Mouse (Mus musculus): ENCODE results near the gene Krr1. TPM values are rescaled to one million over a fixed set of nuclear protein-coding genes. Genes with fewer than 3 reads are reported as not detected.
"Not testable (repeated sequence)": the region's sequence is repeated elsewhere in the genome, so short reads cannot be mapped to it uniquely, and the experiment has no call there.

Gene Krr1
- total RNA-seq, 2 experiments from 2014 or later = 38.1 to 38.6 TPM

DNA sequence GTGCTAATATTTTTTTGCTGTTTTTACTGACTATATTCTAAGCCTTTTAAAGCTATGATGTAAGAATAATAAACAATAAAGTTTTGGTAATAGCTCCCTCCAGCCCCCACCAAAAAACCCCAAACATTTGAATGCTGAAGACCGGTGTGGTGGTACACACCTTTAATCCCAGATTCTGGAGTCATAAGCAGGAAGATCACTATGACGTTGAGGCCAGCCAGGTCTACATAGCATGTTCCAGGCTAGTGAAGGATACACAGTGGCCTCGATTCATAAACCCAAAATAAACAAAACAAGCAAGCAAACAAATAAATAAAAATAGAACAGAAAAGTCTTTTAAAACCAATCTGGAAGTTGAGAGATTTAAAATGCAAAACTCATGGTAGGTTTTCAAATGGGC lies 535 bp upstream of the Krr1 start:
- DNase-seq (ENCODE audit: extremely low spot score in 1 of 2, low spot score in 1 of 2) = no peak

DNA sequence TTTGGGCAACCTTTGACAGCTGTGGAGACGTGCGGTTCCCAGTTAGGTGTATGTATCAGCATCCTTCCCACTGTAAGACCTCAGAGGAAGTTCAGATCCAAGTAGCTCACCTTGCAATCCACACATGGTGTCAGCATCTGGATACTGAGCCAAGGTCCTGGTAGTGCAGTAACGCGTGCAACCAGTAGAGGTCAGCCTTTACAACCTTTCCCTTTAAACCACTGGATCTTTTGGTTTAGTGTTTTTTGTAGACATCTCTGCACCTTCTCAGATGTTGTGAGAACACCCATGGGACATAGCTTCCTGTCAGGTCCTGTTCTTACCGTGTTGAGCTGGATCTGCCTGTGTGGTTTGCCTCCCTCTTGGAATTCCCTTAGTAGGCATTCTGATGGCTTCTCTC lies 5.1 kb downstream of the Krr1 start:
- peak; percentile 26 to 64 for DNase-seq (ENCODE audit: extremely low spot score in 1 of 2, low spot score in 1 of 2)

DNA sequence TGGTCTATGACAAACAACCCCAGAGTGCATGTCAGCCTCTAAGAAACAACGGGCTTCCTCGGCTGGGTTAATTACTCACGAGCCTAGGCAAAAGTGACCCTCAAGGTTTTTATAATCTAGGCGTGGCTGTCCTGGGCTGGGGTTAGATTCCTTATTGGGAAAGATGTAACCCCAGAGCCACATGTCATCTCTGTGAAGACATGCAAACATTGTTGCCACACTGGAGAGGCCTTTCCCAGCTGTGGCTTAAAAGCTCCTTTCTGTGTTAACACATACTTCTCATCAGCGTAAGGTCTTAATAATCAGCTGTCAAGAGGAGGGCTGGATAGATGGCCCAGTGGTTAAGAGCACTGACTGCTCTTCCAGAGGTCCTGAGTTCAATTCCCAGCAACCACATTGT lies 10.6 kb downstream of the Krr1 start:
- DNase-seq (ENCODE audit: extremely low spot score in 1 of 2, low spot score in 1 of 2) = no peak

DNA sequence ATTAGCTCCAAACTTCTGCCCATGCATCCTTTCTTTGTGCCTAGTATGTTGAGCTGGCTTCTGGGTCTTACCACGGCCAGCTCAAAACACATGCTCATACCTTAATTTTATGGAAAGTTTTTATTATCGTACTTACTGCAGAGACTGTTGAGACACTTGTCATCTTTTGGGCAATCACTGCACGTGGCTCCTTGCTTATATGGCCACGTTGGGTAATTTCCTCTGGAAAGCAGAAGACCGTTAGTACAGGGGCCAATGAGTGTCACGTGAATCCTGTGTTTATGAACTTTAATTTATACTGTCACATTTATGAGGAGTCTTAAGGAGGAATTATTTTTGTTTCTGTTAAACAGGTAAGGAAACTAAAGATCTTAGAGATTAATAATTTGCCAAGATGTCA lies 14.0 kb downstream of the Krr1 start:
- DNase-seq (ENCODE audit: extremely low spot score in 1 of 2, low spot score in 1 of 2) = no peak

DNA sequence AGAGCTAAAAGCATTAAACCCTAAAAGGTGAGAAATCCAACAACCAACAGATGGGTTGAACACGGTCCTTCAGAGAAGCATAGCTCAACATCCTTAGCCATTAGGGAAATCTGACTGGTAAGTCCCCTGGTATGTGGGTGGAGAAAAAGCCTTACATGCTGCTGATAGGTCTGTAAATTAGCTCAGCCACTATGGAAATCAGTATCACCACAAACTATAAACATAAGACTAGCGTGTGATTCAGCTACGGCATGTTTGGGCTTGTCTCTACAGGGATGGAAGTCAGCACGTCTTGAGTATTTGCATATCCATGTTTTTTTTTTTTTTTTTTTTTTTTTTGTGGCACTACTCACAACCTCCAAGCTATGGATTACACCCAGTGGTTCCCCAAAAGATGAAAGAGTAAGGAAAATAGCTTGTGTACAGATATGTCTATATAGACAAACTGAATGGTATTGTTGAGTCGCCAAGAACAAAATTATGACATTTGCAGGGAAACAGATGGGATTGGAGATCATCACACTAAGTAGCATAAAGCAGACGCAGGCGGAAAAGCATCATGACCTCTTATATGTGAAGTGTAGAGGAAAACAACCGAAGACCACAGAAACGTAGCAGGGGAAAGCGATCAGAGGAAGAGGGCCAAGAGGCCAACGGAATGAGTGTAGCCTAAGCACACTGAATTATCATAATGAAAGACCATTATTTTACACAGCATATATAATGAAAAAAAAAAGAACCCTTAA lies 23.5 kb downstream of the Krr1 start:
- no peak for DNase-seq (ENCODE audit: extremely low spot score in 1 of 2, low spot score in 1 of 2)

DNA sequence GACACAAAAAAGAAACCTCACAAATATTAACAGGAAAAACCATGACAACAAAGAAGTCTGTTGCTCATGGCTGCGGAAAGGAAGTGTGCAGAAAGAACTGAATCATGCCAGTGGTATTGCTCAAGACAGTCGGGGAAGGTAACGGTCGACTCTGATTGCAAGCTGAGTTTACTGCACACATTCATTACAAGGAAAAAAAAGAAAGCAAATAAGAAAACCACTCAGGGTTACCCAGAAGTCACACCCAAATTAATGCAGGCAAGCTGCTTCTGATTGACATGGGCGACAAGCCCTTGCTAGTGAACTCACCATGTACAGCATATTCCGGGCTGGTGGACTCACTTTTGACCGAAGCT lies 24.1 kb downstream of the Krr1 start:
- DNase-seq (ENCODE audit: extremely low spot score in 1 of 2, low spot score in 1 of 2) = no peak

DNA sequence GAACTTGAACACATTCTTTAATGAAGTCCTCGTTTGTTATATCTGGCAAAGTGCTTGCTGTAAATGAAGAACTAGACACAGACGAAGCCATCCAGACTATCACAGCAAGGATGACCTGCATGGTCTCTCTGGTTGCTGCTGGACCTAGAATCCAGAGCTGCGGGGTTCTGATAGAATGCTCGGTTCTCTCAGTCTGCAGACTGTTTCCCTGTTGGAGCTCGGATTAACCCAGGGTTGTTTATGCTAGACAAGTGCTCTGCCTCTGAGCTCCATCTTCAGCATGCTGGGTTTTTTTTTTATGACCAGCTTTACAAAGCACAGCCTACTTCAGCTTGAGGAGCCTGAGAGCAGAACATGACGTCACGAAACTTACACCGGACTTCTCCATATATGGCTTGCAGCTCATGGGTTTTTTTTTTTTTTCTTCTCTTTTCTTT lies 24.5 kb downstream of the Krr1 start:
- no peak for DNase-seq (ENCODE audit: extremely low spot score in 1 of 2, low spot score in 1 of 2)

DNA sequence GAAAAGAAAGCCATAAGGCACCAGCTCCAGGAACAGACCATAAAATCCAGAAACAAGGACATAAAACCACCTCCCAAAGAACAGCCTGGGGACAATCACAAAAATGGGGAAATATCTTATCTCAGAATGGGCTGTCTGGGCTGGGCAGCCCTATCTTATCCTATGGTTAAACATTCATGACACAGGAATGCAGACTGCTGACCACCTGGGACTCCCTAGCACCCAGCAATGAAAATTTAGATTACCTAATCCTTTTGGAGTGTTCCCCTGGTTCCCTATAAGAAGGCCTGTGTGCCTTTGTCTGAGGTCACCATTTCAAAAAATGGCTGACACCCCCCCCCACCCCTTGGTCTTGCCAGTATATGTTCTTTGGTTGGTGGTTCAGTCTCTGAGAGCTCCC lies 25.2 kb downstream of the Krr1 start:
- no peak for DNase-seq (ENCODE audit: extremely low spot score in 1 of 2, low spot score in 1 of 2)

DNA sequence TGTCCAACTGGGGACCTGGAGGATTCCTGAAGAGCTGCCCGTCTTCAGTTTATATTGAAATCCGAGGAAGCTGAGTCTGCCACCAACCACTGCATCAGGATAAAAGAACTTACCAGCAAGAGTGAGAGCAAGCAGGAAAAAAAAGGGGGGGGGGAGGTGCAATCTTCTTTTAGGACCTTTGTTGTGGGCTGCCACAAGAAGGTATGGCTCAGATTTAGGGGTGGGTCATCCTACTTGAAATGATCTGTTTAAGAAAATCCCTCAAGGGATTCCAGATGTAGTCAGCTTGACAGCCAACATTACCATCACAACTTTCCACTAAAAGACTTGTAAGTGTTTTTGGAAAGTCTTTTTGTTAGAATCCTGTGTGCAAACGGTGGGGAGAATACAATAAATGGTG lies 27.3 kb downstream of the Krr1 start:
- DNase-seq (ENCODE audit: extremely low spot score in 1 of 2, low spot score in 1 of 2) = no peak

DNA sequence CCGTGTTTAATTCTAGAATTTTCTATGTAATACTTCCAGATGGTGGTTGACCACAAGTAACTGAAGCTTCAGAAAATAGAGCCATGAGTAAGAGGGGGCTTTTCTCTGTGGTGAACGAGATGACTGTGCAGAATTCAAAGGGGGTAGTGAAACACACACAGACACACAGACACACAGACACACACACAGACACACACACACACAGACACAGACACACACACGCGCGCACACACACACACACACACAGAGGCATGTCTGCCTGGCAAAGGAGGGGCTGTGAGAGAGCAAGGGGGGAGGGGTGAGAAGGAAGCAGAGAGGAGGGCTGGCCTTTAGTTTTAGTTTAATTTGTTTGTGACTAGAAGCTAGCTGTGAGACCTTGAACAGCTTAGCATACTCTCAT lies 28.1 kb downstream of the Krr1 start:
- no peak for DNase-seq (ENCODE audit: extremely low spot score in 1 of 2, low spot score in 1 of 2)

DNA sequence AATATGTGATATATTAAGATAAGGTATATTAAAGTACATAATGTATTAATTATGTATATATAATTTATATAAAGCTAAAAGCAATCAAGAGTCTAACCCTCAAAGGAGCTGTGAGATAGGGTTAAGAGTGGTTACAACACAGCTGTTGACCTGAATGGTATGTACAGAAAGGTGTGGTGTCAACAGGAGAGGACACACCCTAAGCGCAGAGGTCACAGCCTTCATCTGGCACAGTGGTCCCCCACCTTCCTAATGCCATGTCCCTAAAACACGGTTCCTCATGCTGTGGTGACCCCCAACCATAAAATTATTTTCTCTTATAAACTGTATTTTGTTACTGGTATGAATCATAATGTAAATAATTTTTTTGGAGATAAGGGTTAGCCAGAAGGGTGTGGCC lies 28.9 kb downstream of the Krr1 start:
- no peak for DNase-seq (ENCODE audit: extremely low spot score in 1 of 2, low spot score in 1 of 2)

DNA sequence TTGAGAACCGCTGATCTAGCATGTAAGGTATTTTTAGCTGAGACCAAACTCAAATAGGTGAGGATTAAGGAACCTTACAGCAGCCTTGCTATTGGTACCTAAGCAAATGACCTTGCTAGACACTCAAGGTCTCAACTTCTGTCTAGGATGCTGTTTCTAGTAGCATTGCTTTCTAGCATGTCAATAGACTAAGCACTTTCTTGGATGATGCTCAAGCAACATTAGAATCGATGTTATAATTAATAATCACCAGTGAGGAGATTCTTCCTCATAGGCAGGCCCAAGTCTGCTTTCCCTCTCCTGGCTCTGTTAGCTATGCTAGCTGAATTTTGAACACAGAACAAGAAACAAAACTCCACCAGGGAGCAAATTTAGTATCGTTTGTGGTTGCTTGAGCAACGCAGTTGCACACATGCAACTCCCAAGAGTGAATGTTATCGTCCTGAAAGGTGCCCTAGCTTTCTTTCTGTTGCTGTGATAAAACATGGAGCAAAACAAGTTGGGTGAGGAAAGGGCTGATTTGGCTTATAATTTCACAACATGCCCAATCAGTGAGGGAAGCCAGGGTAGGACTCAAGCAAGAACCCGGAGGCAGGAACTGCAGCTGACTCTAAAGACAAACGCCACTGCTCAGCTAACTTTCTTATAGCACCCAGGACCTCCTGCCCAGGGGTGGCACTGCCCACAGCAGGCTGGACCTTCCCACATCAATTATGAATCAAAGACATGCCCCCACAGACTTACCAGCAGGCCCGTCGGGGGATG lies 29.5 kb downstream of the Krr1 start:
- no peak for DNase-seq (ENCODE audit: extremely low spot score in 1 of 2, low spot score in 1 of 2)

DNA sequence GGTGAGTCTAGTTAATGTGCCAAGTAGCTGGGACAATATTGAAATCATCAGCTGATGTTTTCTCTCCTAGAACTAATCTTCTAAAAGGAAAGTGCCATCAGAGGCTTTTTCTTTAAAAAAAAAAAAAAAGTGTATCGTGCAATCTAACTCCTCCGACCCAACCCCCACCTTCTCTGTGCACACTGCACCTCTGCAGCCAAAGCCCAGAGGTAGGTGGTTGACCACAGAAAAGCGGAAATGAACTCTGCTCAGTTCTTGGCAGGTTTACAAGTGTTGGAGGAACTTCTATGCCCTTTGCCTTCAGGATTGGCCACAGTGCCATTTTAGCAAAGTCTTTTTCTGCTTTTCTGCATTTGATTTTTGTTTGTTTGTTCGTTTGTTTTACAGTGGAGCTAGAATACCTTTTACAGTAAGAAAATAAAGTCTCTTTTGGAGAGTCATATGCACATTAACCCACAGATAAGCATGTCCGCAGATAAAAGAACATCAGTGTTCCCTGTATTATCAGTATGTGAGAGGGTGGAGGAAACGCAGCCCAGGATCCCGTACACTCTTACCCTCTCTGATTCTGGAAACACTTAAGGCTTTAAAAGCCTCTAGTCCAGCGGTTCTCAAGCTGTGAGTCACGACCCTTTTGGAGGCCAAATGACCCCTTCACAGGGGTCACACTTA lies 30.2 kb downstream of the Krr1 start, which contains the start of gene Glipr1:
Gene Glipr1 (minus strand): TSS at position 88 of the 672 bp plus-strand sequence.
- no peak for DNase-seq (ENCODE audit: extremely low spot score in 1 of 2, low spot score in 1 of 2)

DNA sequence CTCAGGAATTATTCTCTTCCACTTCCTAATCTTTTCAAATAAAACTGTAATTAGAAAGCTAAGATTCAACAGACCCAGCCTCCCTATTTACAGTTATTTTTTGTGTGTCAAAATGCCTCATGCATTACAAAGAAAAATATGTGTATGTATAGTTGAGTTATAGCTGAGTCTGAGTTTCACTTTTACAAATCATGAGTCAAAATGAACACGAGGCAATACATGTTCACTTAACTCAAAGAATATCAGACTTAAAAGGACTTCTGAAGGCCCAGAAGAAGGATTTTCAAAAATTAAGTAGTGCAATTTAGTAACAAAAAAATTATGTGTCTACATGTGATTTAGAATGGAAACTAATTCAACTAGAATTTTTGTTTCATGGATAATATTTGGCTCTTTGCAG lies 37.0 kb downstream of the Krr1 start:
- DNase-seq (ENCODE audit: extremely low spot score in 1 of 2, low spot score in 1 of 2) = not testable (repeated sequence)

DNA sequence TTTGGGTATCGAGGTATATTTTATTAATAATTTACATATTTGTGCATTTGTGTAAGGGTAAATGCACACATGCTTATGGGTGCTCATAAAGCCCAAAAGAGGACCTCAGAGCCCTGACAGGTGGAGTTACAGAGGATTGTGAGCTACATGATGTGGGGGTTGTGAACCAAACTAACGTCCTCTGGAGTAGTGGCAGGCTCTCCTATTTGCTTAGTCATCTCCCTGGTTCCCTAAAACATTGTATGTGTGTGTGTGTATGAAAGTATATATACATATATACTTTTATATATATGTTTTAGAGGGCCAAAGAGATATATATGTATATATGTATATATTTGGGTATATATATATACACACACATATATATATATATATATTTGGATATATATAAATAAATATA lies 51.1 kb downstream of the Krr1 start:
- no peak for DNase-seq (ENCODE audit: extremely low spot score in 1 of 2, low spot score in 1 of 2)

DNA sequence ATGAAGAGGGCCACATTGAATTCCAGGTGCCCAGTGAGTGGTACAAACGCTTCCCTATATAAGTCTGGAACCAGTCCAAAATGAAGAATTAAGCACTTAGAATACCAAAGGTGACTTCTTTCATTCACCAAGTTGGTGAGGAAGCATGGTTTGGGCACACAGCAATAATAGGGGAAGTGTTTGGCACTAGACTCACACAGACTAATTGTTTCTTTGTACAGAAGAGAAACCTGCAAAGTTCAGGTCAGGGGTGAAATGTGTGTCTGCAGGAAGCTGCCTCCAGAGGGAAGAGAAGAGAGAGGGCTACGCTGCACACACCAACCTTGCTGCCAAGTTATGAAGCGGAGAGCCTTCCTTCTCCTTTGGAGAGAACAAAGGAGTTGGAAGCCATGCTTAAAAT lies 56.2 kb downstream of the Krr1 start:
- not testable (repeated sequence) for DNase-seq (ENCODE audit: extremely low spot score in 1 of 2, low spot score in 1 of 2)

Other genes starting within 250 kb of the Krr1 start
- 1 to 10 TPM; 2.6 to 3.0 TPM for gene Glipr1, start 30.0 kb downstream of the Krr1 start, total RNA-seq (2021)
- not detected for gene Glipr1l1, start 87.5 kb downstream of the Krr1 start, total RNA-seq (2021)
- not detected for gene Glipr1l2, start 110.7 kb downstream of the Krr1 start, total RNA-seq (2021)
- not detected for gene Glipr1l3, start 187.7 kb downstream of the Krr1 start, total RNA-seq (2021)
- gene Caps2, start 191.0 kb downstream of the Krr1 start, total RNA-seq (2021) = under 1 TPM; 0.10 to 0.21 TPM

Data from layer of hippocampus, postnatal 25 days (tissue).